8 mouse cellular contexts compared by ENCODE assay signal in genomic region chr5:118027698-118028190, GRCm38 (mm10). TPM values are rescaled to one million over a fixed set of nuclear protein-coding genes. Genes with fewer than 3 reads are reported as not detected.
DNase-seq lines count a peak whose midpoint lies in the region; ATAC-seq and TF ChIP-seq lines count a peak whose summit lies in the region.

Gene Tesc (plus strand): TSS chr5:118027743.

- no peak for TF ChIP-seq CTCF in hindbrain, postnatal 0 days (IDR thresholded peaks at IDR 0.05; ENCODE audit: low read depth)

- peaks cover 28% of the 10 kb centered on the region for H3K4me1 ChIP-seq in forebrain, embryonic 11.5 days (replicated peaks; ENCODE audit: control insufficient read depth, insufficient read depth, low read length)
- peaks cover 8% of the 10 kb centered on the region for H3K4me1 ChIP-seq in hindbrain, postnatal 0 days (ENCODE audit: insufficient read depth, low read length)
- H3K4me1 ChIP-seq in liver, embryonic 16.5 days (ENCODE audit: control insufficient read depth, low read depth, low read length) = peaks cover 6% of the 10 kb centered on the region
- H3K4me1 ChIP-seq in stomach, embryonic 16.5 days (ENCODE audit: control insufficient read depth, insufficient read depth, low read length) = peaks cover 31% of the 10 kb centered on the region

- H3K27ac ChIP-seq in forebrain, embryonic 11.5 days (ENCODE audit: low read depth, low read length) = no peak within 1 kb of the TSS
- H3K27ac ChIP-seq in hindbrain, postnatal 0 days = no peak within 1 kb of the TSS
- no peak within 1 kb of the TSS for H3K27ac ChIP-seq in liver, embryonic 16.5 days (ENCODE audit: low read length)
- no peak within 1 kb of the TSS for H3K27ac ChIP-seq in stomach, embryonic 16.5 days (ENCODE audit: low read length)

- H3K4me3 ChIP-seq in forebrain, embryonic 11.5 days (ENCODE audit: low read depth, low read length) = peak within 1 kb of the TSS; percentile 62
- peak within 1 kb of the TSS; percentile 59 for H3K4me3 ChIP-seq in hindbrain, postnatal 0 days (ENCODE audit: low read length)
- H3K4me3 ChIP-seq in liver, embryonic 16.5 days (ENCODE audit: low read depth, low read length) = peak within 1 kb of the TSS; percentile 58
- H3K4me3 ChIP-seq in stomach, embryonic 16.5 days (replicated peaks; ENCODE audit: low read length) = peak within 1 kb of the TSS; percentile 69

- peak within 1 kb of the TSS; percentile 41 for H3K9ac ChIP-seq in forebrain, embryonic 11.5 days (ENCODE audit: low read length)
- peak within 1 kb of the TSS; percentile 44 for H3K9ac ChIP-seq in hindbrain, postnatal 0 days (replicated peaks; ENCODE audit: low read length)
- no peak within 1 kb of the TSS for H3K9ac ChIP-seq in liver, embryonic 16.5 days (ENCODE audit: low read depth, low read length)
- H3K9ac ChIP-seq in stomach, embryonic 16.5 days (ENCODE audit: low read length) = peak within 1 kb of the TSS; percentile 73

- H3K9me3 ChIP-seq in forebrain, embryonic 11.5 days (ENCODE audit: control insufficient read depth, low read length) = no peaks in the 10 kb centered on the region
- no peaks in the 10 kb centered on the region for H3K9me3 ChIP-seq in hindbrain, postnatal 0 days (ENCODE audit: low read length)
- no peaks in the 10 kb centered on the region for H3K9me3 ChIP-seq in liver, embryonic 16.5 days (replicated peaks; ENCODE audit: control insufficient read depth, low read length)
- H3K9me3 ChIP-seq in stomach, embryonic 16.5 days (replicated peaks; ENCODE audit: control insufficient read depth, low read length) = no peaks in the 10 kb centered on the region

- under 1% methylated on average over 55 of the region's 63 CpGs for WGBS in forebrain, embryonic 11.5 days
- WGBS in hindbrain, postnatal 0 days = under 1% methylated on average over 58 of the region's 63 CpGs
- WGBS in liver, embryonic 16.5 days (ENCODE audit: insufficient replicate concordance) = under 1% methylated on average over 54 of the region's 63 CpGs
- under 1% methylated on average over 56 of the region's 63 CpGs for WGBS in stomach, embryonic 16.5 days

- DNase-seq in layer of hippocampus, adult 8-10 months (ENCODE audit: low spot score in 2 of 2) = no peak
- DNase-seq in layer of hippocampus, adult 9-11 months = no peak
- DNase-seq in adrenal gland, adult 2 months = peak; percentile 68
- DNase-seq in forebrain, embryonic 11.5 days (ENCODE audit: low spot score) = peak; percentile 68
- DNase-seq in hindbrain, postnatal 0 days (ENCODE audit: low spot score) = peak; percentile 45

- H3K4me2 ChIP-seq in forebrain, embryonic 11.5 days (ENCODE audit: low read depth, low read length, severe bottlenecking) = peak within 1 kb of the TSS; percentile 100
- peak within 1 kb of the TSS; percentile 96 for H3K4me2 ChIP-seq in hindbrain, postnatal 0 days (ENCODE audit: low read depth, low read length)
- H3K4me2 ChIP-seq in liver, embryonic 16.5 days (ENCODE audit: low read depth, low read length) = peak within 1 kb of the TSS; percentile 75
- peak within 1 kb of the TSS; percentile 100 for H3K4me2 ChIP-seq in stomach, embryonic 16.5 days (ENCODE audit: low read depth, low read length)

- peak; percentile 20; the same call in 1 of the 2 replicates for ATAC-seq in forebrain, embryonic 11.5 days (replicated peaks; ENCODE audit: low FRiP score)
- ATAC-seq in hindbrain, postnatal 0 days = peak; percentile 53; the same call in 1 of the 2 replicates
- no peak for ATAC-seq in liver, embryonic 16.5 days (ENCODE audit: low read depth)
- ATAC-seq in stomach, embryonic 16.5 days (ENCODE audit: insufficient read depth, low FRiP score) = no peak
- no peak for ATAC-seq in erythroblast, adult 5-6 weeks (replicated peaks; ENCODE audit: low FRiP score, poor library complexity, severe bottlenecking)

- no peaks in the 10 kb centered on the region for H3K36me3 ChIP-seq in forebrain, embryonic 11.5 days (ENCODE audit: control insufficient read depth, insufficient read depth, low read length)
- H3K36me3 ChIP-seq in hindbrain, postnatal 0 days (ENCODE audit: insufficient read depth, low read length) = no peaks in the 10 kb centered on the region
- H3K36me3 ChIP-seq in liver, embryonic 16.5 days (ENCODE audit: control insufficient read depth, insufficient read depth) = no peaks in the 10 kb centered on the region
- no peaks in the 10 kb centered on the region for H3K36me3 ChIP-seq in stomach, embryonic 16.5 days (ENCODE audit: control insufficient read depth, insufficient read depth, low read length)

- peaks cover 48% of the 10 kb centered on the region for H3K27me3 ChIP-seq in forebrain, embryonic 11.5 days (ENCODE audit: control insufficient read depth, insufficient read depth, low read length)
- H3K27me3 ChIP-seq in hindbrain, postnatal 0 days (ENCODE audit: insufficient read depth, low read length) = peaks cover 34% of the 10 kb centered on the region
- peaks cover 55% of the 10 kb centered on the region for H3K27me3 ChIP-seq in liver, embryonic 16.5 days (ENCODE audit: control insufficient read depth, insufficient read depth, low read depth, low read length)
- peaks cover 35% of the 10 kb centered on the region for H3K27me3 ChIP-seq in stomach, embryonic 16.5 days (ENCODE audit: control insufficient read depth, insufficient read depth, low read length)

RNA-seq across cellular contexts. Expression of gene Tesc, which starts in this region (rescaled TPM):
- 10 to 100 TPM; 63.1 to 86.1 (median 73.9) TPM for total RNA-seq in layer of hippocampus, adult 8-10 months (2022)
- 100 to 1,000 TPM; 109 to 185 TPM for total RNA-seq in adrenal gland, adult 2 months (2021)
- polyA plus RNA-seq in adrenal gland, adult 2 months (2012; rRNA removed) = 737 and 1,088 TPM in 2 replicates
- 0.91 and 1.8 TPM in 2 replicates for polyA plus RNA-seq in forebrain, embryonic 11.5 days (2014; fragmentation: Nextera tagmentation; extraction: Ambion mirVana)
- 1.4 and 3.8 TPM in 2 replicates for total RNA-seq in hindbrain, postnatal 0 days (2014; rRNA removed)
- polyA plus RNA-seq in hindbrain, postnatal 0 days (2015; fragmentation: Nextera tagmentation; extraction: Ambion mirVana) = 6.9 and 7.5 TPM in 2 replicates
- 1.3 and 1.9 TPM in 2 replicates for polyA plus RNA-seq in liver, embryonic 16.5 days (2015; fragmentation: Nextera tagmentation; extraction: Ambion mirVana)
- polyA plus RNA-seq in stomach, embryonic 16.5 days (2015; fragmentation: Nextera tagmentation; extraction: Ambion mirVana) = 26.1 and 27.4 TPM in 2 replicates
- 4.6 TPM in 1 of 2 replicates, not detected in the other for total RNA-seq in erythroblast, adult 5-6 weeks (2015; ENCODE audit: low replicate concordance)
- 0.56 and 2.6 TPM in 2 replicates for total RNA-seq in erythroblast, adult 5-6 weeks (2017; ENCODE audit: low replicate concordance)

Comparison
In these comparisons a context has a peak if more than half of its experiments do, and no peak if none do; other contexts are left out.
1. RNA of gene Tesc (total RNA-seq): 109 to 185 TPM in adrenal gland, adult 2 months and 63.1 to 86.1 TPM in layer of hippocampus, adult 8-10 months; 1.4 to 3.8 TPM in hindbrain, postnatal 0 days and 0.56 to 4.6 TPM in erythroblast, adult 5-6 weeks; every median in the first group is over 10 times any median in the second.
2. RNA of gene Tesc (polyA plus RNA-seq): 737 to 1,088 TPM in adrenal gland, adult 2 months; 26.1 to 27.4 TPM in stomach, embryonic 16.5 days, 6.9 to 7.5 TPM in hindbrain, postnatal 0 days, 1.3 to 1.9 TPM in liver, embryonic 16.5 days and 0.91 to 1.8 TPM in forebrain, embryonic 11.5 days; every median in the first group is over 10 times any median in the second.
3. DNase-seq: peak in adrenal gland, adult 2 months (single experiment), forebrain, embryonic 11.5 days (single experiment) and hindbrain, postnatal 0 days (single experiment); none in layer of hippocampus, adult 8-10 months (0 of 2) and layer of hippocampus, adult 9-11 months (single experiment).
4. ATAC-seq: peak in forebrain, embryonic 11.5 days (single experiment) and hindbrain, postnatal 0 days (single experiment); none in liver, embryonic 16.5 days (single experiment), stomach, embryonic 16.5 days (single experiment) and erythroblast, adult 5-6 weeks (single experiment).
5. Peak in every context shown above with its lines, with median percentiles within 50 percentile points of each other: H3K4me2 ChIP-seq and H3K4me3 ChIP-seq.